Mouse (Mus musculus) left cerebral cortex, postnatal 4 days (tissue): ENCODE results near the gene Arhgap44. TPM values are rescaled to one million over a fixed set of nuclear protein-coding genes. Genes with fewer than 3 reads are reported as not detected.

ENCODE experiments used
- DNase-seq: peaks from one replicate; pipeline ENCODE4 v3.0.0-alpha.2; 2022
- intact Hi-C: fragments of 180-260 bp; cut with DNase I; formaldehyde crosslinking; loops from one replicate; pipeline ENCODE4 v1.15.1; 2025
- total RNA-seq, 2 experiments: library from RNA; stranded (reverse); gene quantifications; 2 replicates each; pipeline ENCODE4 v1.2.3; 2021

Arhgap44 gene
- total RNA-seq, 2 experiments from 2014 or later = 64.0 to 68.3 TPM

- DNase-seq = no peak
- intact Hi-C loops = no loop called here
These were observed 142.0 kb downstream of the Arhgap44 start for GRCm38 (mm10) chr11:65020744-65021143.

GRCm38 (mm10) chr11:65016754-65017153, 146.0 kb downstream of the Arhgap44 start:
- intact Hi-C loops = no loop called here
- DNase-seq = no peak

- intact Hi-C loops = no loop called here
These were observed 148.9 kb downstream of the Arhgap44 start for GRCm38 (mm10) chr11:65013906-65014305.

GRCm38 (mm10) chr11:65006047-65006446, 156.7 kb downstream of the Arhgap44 start:
- intact Hi-C loops = no loop called here
- DNase-seq = no peak

More at GRCm38 (mm10) chr11:65013906-65014305, 148.9 kb downstream of the Arhgap44 start:
- no peak for DNase-seq

- DNase-seq = no peak
- intact Hi-C loops = no loop called here
These were observed 157.9 kb downstream of the Arhgap44 start for GRCm38 (mm10) chr11:65004836-65005235.

- intact Hi-C loops = no loop called here
- DNase-seq = no peak
These were observed 159.2 kb downstream of the Arhgap44 start for GRCm38 (mm10) chr11:65003611-65004010.

GRCm38 (mm10) chr11:65001729-65002128, 161.0 kb downstream of the Arhgap44 start:
- intact Hi-C loops = no loop called here
- no peak for DNase-seq

GRCm38 (mm10) chr11:64999685-65000084, 163.1 kb downstream of the Arhgap44 start:
- no peak for DNase-seq
- intact Hi-C loops = no loop called here

- intact Hi-C loops = no loop called here
- DNase-seq = no peak
These were observed 164.3 kb downstream of the Arhgap44 start for GRCm38 (mm10) chr11:64998439-64998838.

GRCm38 (mm10) chr11:64988556-64988955, 174.2 kb downstream of the Arhgap44 start:
- intact Hi-C loops = loop anchor here (10.0 kb wide), 1 partner anchor 696 kb away; no protein-coding TSS in a partner anchor

GRCm38 (mm10) chr11:64979489-64979845, 183.3 kb downstream of the Arhgap44 start:
- intact Hi-C loops = no loop called here
- DNase-seq = no peak

More at GRCm38 (mm10) chr11:64988556-64988955, 174.2 kb downstream of the Arhgap44 start:
- no peak for DNase-seq

- intact Hi-C loops = no loop called here
- DNase-seq = peak; percentile 97
These were observed 183.9 kb downstream of the Arhgap44 start, which contains the start of gene Elac2 for GRCm38 (mm10) chr11:64978720-64979488. Elac2 (plus strand) TSS chr11:64979038.

GRCm38 (mm10) chr11:64972418-64972817, 190.3 kb downstream of the Arhgap44 start:
- intact Hi-C loops = no loop called here
- no peak for DNase-seq

- intact Hi-C loops = no loop called here
- DNase-seq = no peak
These were observed 191.2 kb downstream of the Arhgap44 start for GRCm38 (mm10) chr11:64971471-64971988.

- DNase-seq = no peak
- intact Hi-C loops = loop anchor here (5.0 to 10.0 kb wide), 3 partner anchors 1047 to 1754 kb away; partner anchors contain the start of gene Hs3st3b1
These were observed 193.8 kb downstream of the Arhgap44 start for GRCm38 (mm10) chr11:64968939-64969342.

GRCm38 (mm10) chr11:64968507-64968906, 194.3 kb downstream of the Arhgap44 start:
- peak; percentile 83 for DNase-seq
- intact Hi-C loops = loop anchor here (5.0 to 10.0 kb wide), 3 partner anchors 1046 to 1754 kb away; partner anchors contain the start of gene Hs3st3b1

GRCm38 (mm10) chr11:64962629-64963028, 200.1 kb downstream of the Arhgap44 start:
- no peak for DNase-seq
- intact Hi-C loops = loop anchor here (10.0 kb wide), 2 partner anchors 1558 to 1748 kb away; no protein-coding TSS in a partner anchor

- no peak for DNase-seq
- intact Hi-C loops = no loop called here
These were observed 205.6 kb downstream of the Arhgap44 start for GRCm38 (mm10) chr11:64956962-64957729.
